Mouse (Mus musculus): ENCODE data around the gene Erp27.

Erp27 gene

DNA sequence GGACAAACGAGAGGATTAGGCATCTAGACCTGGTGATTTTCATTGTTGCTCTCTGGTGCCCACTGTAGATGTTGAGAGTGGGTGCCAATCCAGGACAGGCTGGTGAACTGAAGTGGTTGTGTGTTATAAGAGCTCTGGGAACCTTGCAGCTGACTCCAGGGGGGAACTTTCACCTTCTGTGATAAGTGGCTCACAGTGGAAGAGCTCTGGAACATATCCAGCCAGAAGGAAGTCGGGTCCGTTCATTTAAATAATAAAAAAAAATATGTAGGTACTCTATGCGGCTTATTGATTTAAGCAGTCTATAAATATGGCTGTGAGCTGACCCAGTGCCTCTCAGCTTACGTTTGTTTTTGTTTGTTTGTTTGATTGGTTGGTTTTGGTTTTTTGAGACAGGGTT is at the start of gene Erp27:
Erp27 (minus strand) TSS at position 101 of the 400 bp plus-strand sequence.
- no peak for DNase-seq

DNA sequence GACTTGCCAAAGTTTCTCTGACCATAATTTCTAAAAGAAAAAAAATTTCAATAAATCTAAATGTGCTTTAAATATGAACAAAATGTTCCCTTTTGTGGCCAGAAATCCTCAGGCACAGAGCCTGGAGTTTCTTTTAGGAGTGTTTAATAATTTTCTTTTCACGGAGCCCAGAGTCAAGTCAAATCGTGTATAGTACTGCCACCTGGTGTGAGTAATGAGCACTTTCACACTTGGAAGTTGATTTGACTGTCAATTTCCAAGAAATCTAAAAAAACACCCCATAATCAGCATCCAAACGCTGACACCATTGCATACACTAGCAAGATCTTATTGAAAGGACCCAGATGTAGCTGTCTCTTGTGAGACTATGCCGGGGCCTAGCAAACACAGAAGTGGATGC is 46.9 kb upstream of the Erp27 start:
- DNase-seq: peak; percentile 8

DNA sequence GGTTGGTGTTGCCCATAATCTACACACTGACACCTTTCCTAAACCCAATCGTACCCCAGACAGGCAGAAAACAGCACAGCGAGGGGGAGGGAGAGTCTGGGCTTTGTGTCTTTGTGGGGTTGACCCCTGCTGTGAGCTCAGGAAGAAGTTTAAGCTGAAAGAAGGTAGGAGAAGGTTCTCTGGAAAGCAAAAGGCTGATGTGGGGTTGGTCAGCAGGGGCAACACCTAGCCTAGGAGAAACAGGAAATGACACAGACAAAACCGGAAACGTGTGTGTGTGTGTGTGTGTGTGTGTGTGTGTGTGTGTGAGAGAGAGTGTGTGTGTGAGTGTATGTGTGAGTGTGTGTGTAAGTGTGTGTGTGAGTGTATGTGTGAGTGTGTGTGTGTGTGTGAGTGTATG is 45.5 kb upstream of the Erp27 start:
- DNase-seq: no peak

DNA sequence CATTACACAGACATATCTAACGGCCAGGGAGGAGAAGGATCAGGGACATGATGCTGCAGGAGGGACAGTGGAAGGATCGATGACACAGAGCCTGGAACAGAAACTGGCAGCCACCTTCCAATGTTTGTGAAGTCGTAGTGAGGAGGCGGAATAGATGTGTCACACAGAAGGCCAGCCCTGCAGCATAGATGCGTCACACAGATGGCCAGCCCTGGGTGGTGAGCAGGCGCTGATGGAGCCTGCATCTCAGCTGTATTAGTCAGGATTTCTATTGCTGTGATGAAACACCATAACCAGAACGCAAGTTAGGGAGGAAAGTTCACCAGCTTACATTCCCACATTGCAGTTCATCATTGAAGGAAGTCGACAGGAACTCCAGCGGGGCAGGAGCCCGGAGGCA is 43.9 kb upstream of the Erp27 start:
- peak; percentile 37 for DNase-seq

DNA sequence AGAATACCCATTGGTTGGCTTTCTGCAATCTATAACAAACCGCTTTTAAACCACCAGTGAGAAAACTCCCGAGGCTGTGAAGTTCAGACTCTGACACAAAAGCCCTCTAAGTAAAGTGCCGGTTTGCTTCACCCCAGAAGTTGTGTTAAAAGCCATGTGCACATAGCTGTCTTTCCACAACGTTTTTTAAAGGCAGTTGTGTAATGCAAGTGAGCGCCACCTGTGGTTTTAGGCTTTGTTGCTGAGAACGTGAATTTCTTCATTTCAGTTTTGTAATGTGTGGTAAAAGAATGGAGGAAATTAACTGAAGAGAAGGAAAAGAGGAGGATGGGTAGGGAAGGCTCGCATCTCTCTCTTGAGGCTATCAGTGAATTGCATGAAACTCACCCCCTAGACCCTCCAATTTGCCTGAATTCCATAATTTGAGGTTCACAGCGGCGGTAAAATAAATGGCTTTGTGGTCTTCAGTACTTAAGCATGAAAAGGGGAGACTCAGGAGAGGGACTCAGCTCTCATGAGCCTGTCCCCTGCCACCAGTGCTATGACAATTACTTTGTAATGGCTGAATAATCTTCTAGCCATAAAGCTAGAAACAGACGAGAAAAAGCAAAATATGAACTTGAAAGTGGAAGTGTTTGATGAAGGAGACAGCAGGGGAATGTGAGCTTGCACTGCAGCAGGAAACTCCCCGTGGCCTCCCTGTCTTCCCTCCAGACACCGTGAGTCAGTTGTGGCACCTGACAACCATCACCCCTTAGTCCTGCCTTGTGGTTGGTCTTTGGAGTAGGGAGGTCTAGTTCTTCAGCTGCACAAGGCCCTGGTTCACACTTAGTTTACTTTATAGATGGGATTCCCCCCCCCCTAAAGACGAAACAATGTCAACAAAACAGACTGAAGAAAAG is 42.9 kb upstream of the Erp27 start:
- no peak for DNase-seq

DNA sequence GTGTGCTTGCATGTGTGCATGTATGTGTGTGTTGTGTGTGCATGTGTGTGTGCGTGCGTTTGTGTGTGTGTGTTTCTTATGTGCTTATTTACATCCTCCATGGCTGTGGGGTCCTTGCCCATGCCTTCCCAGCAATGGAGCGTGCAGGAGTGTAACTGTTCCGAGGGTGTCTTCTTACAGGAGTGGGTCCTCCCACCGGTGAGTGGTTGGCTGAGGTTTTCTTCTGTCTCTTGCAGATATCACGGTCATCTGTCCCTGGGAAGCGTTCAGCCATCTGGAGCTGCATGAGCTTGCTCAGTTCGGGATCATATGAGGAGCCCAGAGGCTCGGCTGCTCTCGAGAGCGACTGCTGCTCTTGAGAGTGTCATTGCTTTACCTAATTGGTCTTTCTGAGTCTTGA is 41.0 kb upstream of the Erp27 start:
- no peak for DNase-seq

DNA sequence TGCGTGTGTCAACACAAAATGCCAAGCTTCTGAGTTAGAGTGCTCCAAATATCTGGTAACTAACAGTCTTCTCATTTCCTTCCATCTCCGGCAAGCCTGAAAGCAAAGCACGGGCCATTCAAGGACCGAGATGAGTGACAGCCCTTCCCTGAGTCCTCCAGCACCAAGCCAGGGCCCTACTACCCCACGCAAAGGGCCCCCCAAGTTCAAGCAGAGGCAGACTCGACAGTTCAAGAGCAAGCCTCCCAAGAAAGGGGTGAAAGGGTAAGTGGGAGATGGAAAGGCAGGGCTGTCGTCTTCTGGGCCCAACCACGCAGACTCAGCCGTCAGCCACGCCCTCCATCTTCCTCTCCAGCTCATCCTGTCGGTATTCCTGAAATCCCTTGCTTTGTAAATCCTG is 37.2 kb upstream of the Erp27 start:
- no peak for DNase-seq

DNA sequence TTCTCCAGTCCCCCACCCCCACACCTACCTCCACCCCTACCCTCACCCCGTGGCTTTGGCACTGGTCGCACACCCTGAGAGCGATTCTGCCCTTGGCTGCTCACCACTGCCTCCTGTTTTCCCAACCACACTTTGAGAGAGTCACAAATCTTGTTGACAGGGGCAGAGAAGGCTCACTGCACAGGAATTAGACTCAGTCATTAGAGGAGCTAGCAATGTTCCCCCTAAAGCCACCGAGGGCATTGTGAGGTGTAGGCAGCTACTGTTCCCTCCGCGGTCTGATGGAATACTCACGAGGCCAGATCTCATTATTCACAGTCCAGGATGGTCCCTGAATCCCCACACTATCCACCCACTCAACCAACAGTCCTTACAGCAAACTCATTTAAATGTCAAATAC is 35.1 kb upstream of the Erp27 start:
- no peak for DNase-seq

DNA sequence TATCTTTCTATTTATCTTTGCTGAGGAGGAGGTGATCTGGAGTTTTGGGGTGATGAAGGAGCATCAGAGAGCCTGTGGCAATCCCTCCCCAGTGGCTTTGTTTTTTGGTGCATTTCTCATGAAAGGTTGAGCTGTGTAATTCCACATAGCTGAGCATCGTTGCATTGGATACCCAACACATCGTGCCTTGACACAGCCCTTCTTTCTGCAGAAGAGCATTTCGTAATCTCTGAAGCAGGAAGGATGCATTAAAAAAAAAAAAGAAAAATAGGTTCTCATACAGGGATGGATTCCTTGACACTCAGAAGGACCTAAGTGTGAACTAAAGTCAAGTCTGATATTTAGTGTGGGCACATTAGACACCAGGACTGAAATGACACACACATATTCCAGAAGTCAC is 33.3 kb upstream of the Erp27 start:
- DNase-seq: no peak

DNA sequence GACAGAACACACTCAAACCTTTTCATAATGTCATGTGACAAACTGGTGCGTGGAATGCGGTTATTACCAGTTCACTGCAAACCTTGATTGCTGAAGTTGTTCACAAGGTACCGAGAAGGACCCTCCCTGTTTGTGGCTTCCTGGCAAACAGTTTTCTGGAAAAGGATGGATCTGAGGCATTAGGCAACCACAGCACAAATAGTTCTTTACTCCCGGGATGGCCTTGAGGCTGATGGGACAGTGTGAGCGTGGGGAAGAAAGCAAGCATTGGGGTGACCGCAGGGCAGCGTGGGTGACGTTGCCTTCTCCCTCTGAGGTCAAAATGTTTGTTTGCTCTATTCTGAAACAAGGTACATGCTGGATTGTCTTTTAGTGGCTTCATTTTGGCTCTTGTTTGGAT is 32.7 kb upstream of the Erp27 start:
- no peak for DNase-seq

DNA sequence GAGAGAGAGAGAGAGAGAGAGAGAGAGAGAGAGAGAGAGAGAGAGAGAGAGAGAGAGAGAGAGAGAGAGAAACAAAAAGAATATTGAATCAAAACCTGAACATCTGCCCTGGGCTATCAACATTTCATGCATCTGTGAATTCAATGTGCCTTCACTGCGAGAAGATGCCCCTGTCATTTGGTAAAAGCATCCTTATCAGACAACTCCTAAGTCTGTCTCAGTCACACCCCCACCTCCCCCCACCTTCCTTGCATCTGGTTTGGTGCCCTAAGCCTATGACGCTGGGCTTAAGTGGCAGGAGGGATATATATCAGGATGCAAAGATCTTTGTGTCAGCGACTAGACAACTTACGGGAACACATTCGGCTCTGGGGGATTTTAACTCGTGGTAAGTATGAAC is 32.2 kb upstream of the Erp27 start:
- DNase-seq: no peak

DNA sequence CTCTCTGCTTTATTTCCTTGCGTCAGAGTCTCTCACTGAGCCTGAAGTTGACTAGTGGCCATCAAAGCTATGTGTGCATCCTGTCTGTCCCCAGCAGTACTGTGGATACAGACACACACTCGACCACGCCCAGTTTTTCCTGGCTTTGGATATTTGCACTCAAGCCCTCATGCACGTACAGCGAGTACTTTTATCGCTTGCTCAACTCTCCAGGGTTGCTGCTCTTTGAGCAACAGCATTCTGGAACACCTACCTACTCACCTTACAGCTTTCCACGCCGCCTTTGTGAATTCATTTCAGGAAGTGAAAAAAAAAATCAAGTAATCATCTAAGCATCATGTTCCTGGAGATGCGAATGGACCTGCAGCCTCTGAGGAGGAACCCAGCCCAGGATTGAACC is 30.9 kb upstream of the Erp27 start:
- DNase-seq: no peak

DNA sequence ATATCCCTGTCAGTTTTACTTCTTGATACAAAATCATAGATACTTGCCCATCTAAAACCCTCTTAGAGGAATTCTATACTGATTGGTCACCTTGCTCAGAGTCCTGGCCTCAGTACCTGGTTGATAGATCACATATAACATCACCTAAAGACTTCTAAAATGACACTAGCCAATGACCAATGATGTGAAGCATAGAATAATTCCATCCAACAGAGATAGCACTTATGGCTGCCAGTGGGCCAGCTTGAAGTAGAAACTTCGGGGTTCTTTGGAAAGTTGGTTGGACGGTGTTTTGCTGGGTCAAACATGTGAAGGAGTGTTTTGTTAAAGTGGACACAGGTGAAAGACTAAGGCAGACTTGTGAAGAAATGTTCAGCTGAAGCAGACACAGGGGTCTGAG is 28.2 kb upstream of the Erp27 start:
- no peak for DNase-seq

DNA sequence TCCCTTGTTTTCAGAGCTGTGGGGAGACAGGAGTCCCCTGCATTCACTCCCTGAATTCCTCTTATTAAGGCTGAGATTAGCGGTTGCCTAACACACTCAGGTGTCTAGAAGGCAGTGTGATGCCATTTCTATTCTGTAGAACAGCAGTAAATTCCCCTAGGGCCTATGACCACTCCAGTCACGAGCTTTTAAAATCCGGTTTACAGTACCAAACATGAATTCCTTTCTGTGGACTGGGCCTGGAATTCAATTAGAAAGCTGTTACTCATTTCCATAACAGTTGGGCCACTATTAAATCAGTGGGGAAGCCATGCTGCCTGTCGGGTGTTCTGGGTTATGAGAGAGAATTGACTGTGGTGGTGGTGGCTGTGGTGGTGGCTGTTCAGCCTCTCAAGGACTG is 25.7 kb upstream of the Erp27 start:
- DNase-seq: no peak

DNA sequence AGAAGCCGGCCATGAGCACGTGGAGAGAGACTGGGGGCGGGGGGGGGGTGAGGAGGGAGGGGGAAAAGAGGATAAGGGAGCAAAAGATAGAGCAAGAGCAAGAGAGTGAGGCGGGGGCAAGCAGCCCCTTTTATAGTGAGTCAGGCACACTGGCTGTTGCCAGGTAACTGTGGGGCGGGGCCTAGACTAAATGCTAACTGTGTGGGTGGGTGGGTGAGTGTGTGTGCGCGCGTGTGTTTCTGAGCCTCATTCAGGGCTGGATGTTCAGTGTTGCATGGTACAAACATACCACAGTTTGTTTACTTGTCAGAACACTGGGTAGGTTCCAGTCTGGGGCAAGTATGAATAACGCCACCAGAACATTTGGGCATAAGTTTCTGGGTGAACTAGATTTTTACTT is 25.0 kb upstream of the Erp27 start:
- peak; percentile 32 for DNase-seq

DNA sequence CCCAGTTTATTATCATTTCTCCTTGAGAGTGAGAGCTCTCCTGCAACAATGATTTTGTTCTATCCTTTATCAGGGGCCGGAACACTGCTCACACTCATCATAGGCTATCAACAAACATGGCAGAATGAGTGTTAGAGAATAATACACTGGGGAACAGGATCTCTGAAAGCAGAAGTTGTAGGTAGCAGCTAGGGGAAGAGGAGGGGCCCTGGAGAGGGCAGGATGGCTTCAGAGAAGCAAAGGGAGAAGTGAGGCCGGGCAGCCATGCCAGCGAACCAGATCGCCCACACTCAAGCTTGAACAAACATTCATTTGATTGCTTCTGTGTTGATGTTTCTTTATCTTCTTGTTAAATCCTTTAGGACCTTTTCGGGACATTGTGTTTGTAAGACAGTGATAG is 24.3 kb upstream of the Erp27 start:
- DNase-seq: no peak

DNA sequence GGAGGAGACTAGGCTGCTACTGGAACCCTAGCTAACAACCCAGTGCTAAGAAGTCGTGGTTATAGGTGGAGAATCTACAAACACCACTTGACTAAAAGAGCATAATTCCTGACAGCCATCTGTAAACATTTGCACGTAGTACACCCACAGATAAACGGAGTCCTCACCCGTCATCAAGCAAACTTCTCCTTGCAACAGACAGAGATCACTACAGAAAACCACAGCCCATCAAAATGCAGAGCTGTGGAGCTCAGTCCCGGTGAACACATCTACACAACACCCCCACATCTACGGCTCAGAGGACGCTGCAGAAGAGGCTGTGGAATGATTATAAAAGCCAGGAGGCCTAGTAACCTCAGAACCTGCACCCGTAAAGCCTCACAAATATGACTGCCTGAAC is 22.5 kb upstream of the Erp27 start:
- DNase-seq: no peak

DNA sequence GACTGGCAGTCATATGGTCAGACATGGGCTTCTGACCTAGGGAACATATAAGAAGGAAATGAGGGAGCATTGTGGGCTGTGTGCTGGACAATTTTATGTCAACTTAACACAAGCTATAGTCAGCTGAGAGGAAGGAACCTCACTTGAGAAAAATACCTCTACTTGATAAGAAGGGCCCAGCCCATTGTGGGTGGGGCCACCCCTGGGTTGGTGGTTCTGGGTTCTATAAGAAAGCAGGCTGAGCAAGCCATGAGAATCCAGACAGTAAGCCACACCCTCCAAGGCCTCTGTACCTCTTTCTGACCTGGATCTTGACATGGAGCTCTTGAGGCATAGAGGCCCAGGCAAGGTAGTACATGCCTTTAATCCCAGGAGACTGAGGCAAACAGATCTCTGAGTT is 21.4 kb upstream of the Erp27 start:
- no peak for DNase-seq

DNA sequence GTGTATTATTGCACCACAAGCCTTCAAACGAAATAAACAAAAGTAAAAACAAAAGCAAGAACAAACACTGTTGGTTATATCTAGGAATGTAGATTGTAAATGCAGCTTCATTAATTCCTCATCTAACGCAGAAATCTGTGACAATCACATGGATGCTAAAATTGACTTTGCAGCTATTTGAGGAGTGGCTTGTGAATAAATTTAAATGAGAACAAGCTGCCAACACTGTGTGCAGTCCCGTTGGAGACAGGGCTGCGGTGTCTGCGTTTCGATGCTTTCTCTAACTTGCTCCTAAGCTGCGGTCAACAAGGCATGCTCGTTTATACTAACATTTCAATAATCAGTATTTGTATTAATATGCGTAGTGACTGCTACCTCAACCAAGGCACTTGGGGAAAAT is 20.3 kb upstream of the Erp27 start:
- DNase-seq: no peak

DNA sequence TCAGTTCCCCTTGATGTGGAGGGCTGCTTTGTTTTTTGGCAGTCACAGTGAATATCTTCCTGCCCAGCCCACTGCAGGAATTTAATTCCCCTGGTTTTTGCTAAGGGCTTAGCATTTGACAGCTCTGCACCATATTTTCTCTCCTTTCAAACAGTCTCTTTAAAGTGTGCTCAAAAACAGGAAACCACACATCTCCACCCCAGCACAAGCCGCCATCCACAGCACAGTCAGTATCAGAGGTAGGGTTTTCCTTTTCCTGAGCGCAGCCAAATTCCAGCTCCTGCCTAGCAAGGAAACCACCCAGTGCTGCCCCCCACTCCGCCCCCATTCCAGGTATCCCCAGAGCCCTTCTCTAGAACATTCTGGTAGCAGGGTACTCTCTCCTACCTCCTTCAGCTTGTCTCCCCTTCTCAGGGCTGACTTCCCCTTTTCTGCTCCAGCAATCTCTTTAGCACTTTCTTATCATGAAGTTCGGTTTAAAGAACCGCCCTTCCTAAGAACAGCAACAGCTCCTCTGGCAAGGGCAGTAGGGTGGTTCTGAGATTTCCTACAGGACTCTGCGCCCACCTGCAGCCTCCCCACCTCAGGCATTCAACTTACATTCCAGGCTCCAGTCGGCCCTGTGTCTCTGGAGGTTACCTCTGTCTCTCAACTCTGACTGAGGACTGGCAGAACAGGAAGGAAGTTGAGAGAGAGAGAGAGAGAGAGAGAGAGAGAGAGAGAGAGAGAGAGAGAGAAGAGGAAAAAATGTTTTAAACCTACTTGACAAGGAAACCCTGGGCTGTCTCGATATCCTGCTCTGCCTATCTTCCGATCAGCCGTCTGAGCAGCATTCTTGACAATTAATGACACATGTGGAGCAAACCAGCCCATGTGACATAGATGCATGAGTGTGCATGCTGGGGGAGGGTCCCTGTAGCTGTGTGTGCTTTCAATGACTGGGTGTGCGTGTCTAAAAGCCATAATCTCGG is 19.4 kb upstream of the Erp27 start, which contains the start of gene Arhgdib:
Arhgdib (minus strand) TSS at position 849 of the 971 bp plus-strand sequence.
- peak; percentile 19 for DNase-seq

DNA sequence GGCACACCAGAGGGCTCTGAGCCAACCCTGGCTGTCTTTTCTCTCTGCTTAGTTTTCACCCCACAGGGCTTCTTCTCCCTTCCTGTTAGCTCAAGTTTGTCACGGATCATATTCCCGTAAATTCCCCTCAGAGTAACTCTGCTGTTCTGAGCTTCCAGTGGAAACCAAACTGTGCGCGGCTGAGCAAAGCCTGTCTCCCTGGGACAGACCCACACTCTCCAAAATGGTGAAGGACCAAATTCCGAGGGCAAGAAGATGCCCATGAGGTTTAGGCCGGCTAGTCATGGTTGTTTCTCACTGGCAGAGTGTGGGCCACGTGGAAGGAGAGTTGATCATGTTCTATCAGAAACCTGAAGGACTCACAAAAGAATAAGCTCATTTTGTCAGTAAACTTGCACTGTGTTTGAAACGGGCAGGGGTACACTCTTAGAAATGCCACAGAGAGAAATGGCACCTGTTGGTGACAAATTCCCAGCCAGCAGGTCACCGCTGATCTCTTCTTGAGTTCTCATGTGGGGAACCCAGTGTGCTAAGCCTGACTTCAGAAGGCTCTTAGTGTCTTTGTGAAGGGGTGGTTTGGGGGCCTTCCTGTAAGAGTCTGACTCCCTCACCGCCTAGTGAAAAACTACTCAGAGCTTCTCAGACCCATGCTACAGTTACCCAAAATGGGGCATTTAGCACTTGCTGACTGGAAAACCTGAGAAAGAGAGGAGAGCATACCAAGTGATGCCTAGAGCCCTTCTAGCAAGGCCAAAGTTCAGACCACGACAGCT is 18.4 kb upstream of the Erp27 start:
- DNase-seq: no peak

DNA sequence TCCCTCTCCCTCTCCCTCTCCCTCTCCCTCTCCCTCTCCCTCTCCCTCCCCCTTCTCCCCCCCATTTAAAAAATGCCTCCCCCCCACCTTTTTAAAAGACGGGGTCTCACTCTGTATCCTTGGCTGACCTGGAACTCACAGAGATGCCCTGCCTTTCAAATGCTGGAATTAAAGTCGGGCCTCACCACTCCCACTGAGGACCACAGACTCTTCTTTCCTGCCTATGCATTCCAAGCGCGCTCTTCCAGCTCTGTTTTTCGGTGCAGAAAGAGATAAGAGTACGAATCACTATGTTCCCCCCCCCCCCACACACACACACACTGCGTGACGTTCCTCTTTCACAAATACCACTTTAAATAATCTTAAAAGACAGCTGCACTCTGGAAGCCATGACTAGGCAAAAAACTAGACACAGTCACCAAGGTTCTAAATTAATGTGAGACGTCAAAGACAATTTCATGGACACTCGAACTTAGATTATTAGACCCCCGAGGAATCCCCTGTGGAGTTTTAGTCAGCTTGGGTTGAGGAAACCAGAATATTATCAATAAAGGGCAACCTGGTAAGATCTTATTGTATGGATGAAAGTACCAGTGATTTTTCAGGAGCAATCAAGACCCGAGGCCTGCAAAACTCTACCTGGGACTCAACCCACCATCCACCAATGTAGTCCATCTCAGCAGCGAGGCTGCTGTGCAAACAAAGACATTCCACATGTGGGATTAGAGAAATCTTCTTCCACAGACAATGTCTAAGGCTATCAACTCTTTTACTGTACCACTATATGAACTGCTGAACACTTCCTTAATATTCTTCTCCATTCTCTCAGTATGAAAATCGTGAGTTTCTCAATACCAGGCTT is 17.6 kb upstream of the Erp27 start:
- DNase-seq: no peak

Measured in right cerebral cortex, adult 18-20 months (tissue).